Mouse (Mus musculus): Measurements from ENCODE around the gene Gm20388. TPM values are rescaled to one million over a fixed set of nuclear protein-coding genes. Genes with fewer than 3 reads are reported as not detected.
"Not testable (repeated sequence)": the region's sequence is repeated elsewhere in the genome, so short reads cannot be mapped to it uniquely, and the experiment has no call there.

Gm20388 gene
- total RNA-seq, 1 experiment from 2014 or later = 35.7 TPM

DNA sequence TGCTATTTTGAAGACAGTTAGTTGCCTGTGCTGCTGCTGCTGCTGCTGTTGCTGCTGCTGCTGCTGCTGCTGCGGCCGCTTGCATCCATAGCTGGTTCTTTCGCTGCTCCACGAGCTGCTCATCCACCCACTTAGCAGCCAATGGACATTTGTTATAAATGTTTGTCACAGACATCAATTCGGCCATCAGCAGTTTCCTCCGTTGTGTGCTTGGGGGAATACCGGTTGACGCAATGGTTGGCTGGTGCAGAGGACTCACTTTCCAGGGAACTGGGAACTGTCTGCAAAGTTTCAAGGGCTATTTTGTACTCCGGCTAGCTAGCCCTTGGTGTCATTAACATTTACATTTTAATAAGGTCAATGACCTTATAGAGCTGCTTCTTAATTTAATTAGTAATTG lies 793.6 kb downstream of the Gm20388 start:
- ATAC-seq (replicated peaks; ENCODE audit: low read depth, poor library complexity, severe bottlenecking) = no peak

GRCm38 (mm10) chr8:120705163-120705562 lies 794.5 kb downstream of the Gm20388 start:
- ATAC-seq (replicated peaks; ENCODE audit: low read depth, poor library complexity, severe bottlenecking) = no peak

DNA sequence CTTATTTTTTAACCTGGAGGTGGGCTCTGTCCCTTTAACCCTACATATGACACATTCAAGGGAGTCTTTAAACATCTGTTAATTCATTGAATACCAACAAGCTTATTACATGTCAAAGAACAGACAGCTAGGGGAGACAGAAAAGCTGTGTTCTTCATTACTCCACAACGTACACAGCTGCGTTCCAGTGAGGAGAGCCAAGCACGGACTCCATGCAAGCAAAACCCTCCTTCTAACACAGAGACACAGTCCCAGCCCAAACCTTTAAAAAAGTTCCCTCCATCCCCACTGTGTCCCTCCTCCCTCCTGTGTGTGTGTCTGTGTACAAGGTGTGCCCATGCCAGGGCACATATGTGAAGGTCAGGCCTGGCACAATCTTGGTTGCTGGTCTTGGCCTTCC lies 795.6 kb downstream of the Gm20388 start:
- ATAC-seq (replicated peaks; ENCODE audit: low read depth, poor library complexity, severe bottlenecking) = no peak

DNA sequence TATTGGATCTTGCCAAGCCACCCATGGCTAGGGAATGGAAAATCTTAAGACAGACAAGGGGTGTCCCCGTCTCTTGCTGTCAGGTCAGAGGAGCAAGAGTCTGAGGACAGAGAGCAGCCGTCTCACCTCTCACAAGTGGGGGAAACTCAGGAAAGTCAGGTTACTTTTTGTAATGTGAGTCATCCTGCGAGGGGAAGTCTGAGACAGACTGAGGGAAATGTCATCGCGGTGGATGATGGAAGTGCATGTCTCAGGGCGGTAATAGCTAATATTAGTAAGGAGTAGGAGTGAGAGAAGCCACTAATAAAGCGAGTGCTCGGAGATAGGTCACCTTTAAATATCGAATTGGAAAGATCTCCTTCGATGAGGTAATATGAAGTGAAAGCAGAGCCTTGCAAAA lies 798.5 kb downstream of the Gm20388 start:
- ATAC-seq (replicated peaks; ENCODE audit: low read depth, poor library complexity, severe bottlenecking) = no peak

DNA sequence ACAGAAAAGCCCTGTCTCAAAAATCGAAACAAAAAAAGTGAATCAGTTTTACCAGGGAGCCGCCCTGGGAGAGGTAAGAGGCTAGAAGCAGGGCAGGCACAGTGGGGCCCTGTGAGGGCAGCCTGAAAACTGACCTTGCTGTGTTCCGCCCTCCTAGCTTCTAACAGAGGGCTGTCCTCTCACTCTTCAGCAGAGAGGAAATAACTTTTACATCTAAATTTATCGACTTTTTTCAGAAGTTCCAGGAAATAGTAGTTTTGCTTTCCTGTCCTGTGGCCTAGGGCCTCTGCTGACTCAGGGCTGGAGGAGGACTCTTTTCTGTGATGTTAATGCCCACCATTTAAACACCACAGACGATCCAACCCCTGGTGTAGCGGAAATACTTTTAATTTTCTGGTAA lies 804.6 kb downstream of the Gm20388 start:
- peak; percentile 68 for ATAC-seq (replicated peaks; ENCODE audit: low read depth, poor library complexity, severe bottlenecking)

DNA sequence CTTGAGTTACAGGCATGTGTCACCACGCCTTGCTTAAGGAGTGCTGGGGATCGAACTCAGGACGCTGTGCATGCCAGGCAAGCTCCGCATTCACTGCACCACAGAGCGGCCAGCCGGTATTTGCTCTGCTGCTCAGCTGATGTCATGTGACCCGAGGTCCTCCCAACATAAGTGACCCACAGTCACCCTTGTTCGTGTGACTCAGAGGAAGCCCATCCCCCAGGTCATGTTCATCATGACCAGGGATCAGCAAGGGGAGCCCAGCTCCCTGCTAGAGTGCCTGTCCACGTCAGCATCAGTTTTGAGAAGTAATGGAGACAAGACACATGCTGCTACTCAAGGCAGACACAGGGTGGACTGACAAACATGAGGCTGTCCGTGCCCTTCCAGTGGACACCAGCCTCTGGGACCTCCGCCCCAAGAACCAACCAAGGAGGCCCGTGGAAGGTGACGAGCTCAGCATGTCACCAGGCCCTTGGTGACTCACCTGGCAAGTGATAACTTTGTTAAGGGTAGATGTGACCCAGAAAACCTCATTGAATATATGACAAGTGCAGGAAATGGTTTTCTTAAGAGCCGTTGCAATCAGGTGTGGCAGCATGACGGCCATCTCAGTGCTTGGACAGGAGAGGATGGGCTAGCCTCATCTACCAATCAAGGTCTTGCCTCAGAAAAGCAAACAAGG lies 805.5 kb downstream of the Gm20388 start:
- ATAC-seq (replicated peaks; ENCODE audit: low read depth, poor library complexity, severe bottlenecking) = no peak

- ATAC-seq (replicated peaks; ENCODE audit: low read depth, poor library complexity, severe bottlenecking) = peak; percentile 24
Measured at GRCm38 (mm10) chr8:120719586-120720236, 809.1 kb downstream of the Gm20388 start.

GRCm38 (mm10) chr8:120723025-120723424 lies 812.4 kb downstream of the Gm20388 start:
- ATAC-seq (replicated peaks; ENCODE audit: low read depth, poor library complexity, severe bottlenecking) = no peak

GRCm38 (mm10) chr8:120724096-120724495 lies 813.5 kb downstream of the Gm20388 start:
- not testable (repeated sequence) for ATAC-seq (replicated peaks; ENCODE audit: low read depth, poor library complexity, severe bottlenecking)

DNA sequence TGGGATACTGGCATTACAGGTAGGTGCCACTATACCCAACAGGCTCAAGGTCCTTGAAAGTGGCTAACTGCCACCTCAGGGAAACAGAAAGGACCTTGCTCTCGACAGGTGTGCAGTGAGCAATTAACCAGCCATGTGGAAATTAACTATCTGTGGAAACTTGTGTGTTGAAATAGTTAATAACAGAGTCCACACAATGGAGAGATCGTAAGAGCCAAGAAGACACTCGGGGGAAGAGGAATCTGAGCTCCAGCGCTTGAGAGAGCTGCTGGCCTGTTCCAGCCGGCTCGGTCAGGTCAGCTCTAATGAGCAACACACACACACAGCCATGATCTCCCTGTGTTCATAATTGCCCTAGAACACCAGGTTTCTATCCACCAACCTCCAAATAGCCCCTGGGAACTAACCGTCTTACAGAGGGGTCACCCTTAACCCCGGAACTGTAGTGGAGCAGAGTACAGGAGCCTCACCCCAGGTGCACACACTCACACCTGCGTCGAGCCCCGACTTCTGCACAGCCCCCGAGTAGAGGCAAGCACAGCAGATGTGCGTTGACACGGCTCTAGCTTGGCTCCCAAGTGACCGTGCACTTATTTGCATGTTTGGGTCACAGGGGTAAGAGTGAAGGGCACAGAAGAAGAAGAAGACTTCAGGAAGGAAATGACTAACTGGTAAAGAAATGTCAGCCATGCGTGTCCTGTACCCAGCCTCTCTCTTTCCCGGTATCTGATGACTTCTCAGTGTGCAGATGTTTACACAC lies 814.4 kb downstream of the Gm20388 start:
- ATAC-seq (replicated peaks; ENCODE audit: low read depth, poor library complexity, severe bottlenecking) = 0 out of 2 replicates have a peak, but pooled peaks have one; percentile 25

DNA sequence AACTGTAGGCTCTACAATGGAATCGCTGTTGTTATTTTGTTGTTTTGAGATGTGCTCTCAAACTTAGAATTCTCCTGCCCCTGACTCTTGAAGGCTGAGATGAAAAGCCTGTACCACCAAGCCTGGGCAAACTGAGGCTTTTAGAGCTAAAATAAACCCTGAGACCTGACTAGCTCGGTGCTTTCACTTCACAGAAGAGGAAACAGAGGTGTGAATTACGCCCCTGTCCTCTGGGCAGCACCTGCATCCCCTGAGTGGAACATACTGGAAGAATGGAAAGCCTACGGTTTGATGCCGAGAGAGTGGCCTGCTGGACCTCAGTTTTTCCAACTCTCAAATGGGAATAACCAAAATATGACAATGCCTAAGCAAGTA lies 814.9 kb downstream of the Gm20388 start:
- ATAC-seq (replicated peaks; ENCODE audit: low read depth, poor library complexity, severe bottlenecking) = no peak

DNA sequence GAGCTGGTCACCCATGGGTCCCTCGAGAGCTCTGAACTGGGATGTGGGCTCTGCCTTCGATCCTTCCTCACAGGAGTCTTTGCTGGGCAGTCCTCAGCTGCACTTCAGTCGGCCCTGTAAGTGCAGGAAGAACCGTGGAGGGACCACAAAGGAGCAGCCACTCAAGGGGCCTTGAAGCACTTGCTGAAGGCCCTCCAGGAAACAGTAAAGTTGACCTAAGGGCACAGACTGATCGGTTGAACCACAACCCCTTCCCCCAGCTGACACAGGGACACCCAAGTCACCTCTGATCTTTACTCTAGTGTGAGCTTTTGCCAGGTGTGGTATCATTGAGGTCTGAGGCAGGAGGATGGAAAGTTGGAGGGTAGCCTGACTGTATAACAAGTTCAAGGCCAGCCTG lies 815.4 kb downstream of the Gm20388 start:
- ATAC-seq (replicated peaks; ENCODE audit: low read depth, poor library complexity, severe bottlenecking) = no peak

- ATAC-seq (replicated peaks; ENCODE audit: low read depth, poor library complexity, severe bottlenecking) = no peak
Measured at GRCm38 (mm10) chr8:120728488-120729160, 818.0 kb downstream of the Gm20388 start.

DNA sequence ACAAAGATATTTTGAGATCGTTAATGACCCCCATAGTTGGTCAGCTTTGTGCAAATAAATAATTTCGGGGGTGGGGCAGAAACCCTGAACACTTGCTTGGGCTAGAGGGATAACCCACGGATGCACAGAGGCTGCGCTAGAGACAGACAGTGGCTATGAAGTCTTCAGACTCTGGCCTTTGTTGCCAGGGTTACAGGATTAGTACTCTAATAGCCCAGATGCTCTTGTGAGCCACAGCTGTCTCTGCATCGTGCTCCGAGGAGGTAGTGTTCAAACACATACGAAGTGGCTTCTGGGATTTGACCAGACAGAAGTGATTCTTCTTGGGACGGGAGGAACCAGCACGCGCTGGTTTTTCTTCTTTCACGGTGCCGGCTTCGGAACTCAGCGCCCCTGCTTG lies 820.9 kb downstream of the Gm20388 start:
- no peak for ATAC-seq (replicated peaks; ENCODE audit: low read depth, poor library complexity, severe bottlenecking)

GRCm38 (mm10) chr8:120732068-120732467 lies 821.4 kb downstream of the Gm20388 start:
- ATAC-seq (replicated peaks; ENCODE audit: low read depth, poor library complexity, severe bottlenecking) = no peak

GRCm38 (mm10) chr8:120735770-120736481 lies 825.3 kb downstream of the Gm20388 start, which contains the start of gene Irf8:
Irf8 (plus strand) TSS chr8:120736358.
- ATAC-seq (replicated peaks; ENCODE audit: low read depth, poor library complexity, severe bottlenecking) = peak; percentile 95

GRCm38 (mm10) chr8:120736486-120736885 lies 825.8 kb downstream of the Gm20388 start:
- ATAC-seq (replicated peaks; ENCODE audit: low read depth, poor library complexity, severe bottlenecking) = peak; percentile 23; the same call in 1 of the 2 replicates

DNA sequence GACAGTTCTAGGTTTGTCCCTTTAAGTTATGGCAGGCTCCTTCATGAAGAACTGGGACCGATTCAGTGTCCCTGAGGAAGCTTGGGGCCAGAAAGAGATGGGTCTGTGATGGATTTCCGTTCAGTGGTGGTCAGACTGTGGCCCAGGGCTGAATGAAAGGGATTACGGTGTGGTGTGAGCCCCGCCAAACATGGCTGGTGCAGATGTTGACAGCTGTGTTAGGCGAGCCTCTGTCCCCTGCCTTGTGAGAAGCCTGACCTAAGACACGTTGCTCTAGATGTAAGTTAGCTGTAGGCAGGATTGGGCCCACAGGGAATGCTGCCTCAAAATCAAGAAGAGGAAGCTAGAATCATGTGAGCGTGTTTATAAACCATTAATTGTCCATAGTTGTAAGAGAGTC lies 826.5 kb downstream of the Gm20388 start:
- ATAC-seq (replicated peaks; ENCODE audit: low read depth, poor library complexity, severe bottlenecking) = no peak

DNA sequence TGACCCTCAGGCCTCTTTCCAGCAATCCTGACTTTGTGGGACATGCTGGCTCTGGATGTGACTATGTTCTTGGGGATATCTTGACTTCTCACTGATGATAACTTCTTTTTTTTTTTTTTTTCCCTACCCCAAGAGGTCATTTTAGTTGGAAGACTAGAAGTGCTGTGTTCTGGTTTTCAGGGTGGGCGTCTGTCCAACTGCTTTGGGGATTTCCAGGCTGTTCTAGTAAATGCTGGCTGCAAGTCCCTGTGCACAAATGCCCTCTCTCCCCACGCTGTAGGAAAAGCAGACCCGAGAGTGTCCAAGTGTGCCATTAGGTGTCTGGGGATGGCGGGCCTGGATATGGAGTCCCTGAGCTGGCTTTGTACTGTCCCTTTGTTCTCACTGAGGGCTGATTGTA lies 828.1 kb downstream of the Gm20388 start:
- no peak for ATAC-seq (replicated peaks; ENCODE audit: low read depth, poor library complexity, severe bottlenecking)

- no peak for ATAC-seq (replicated peaks; ENCODE audit: low read depth, poor library complexity, severe bottlenecking)
Measured at GRCm38 (mm10) chr8:120739526-120739925, 828.9 kb downstream of the Gm20388 start.

Data from common myeloid progenitor, adult 5-6 weeks (primary cell).